Mouse (Mus musculus): Measurements from ENCODE around the gene Tstd1. TPM values are rescaled to one million over a fixed set of nuclear protein-coding genes. Genes with fewer than 3 reads are reported as not detected.
A peak's percentile ranks its signal among the peaks of the same experiment; 100 is the strongest.

Gene Tstd1
- total RNA-seq (2021): 1 to 10 TPM; 4.1 to 5.9 TPM

- DNase-seq: no peak
Observed at GRCm38 (mm10) chr1:171418660-171419059, at the start of gene Tstd1. Tstd1 (plus strand) TSS chr1:171418872.

GRCm38 (mm10) chr1:171369845-171370556 is 48.7 kb upstream of the Tstd1 start, which contains the start of gene Nectin4:
Nectin4 (plus strand) TSS chr1:171370099.
- DNase-seq: no peak

- DNase-seq: no peak
Observed at GRCm38 (mm10) chr1:171372880-171373279, 45.8 kb upstream of the Tstd1 start.

- no peak for DNase-seq
Observed at GRCm38 (mm10) chr1:171373946-171374345, 44.7 kb upstream of the Tstd1 start.

GRCm38 (mm10) chr1:171375646-171376097 is 43.0 kb upstream of the Tstd1 start:
- no peak for DNase-seq

- no peak for DNase-seq
Observed at GRCm38 (mm10) chr1:171378298-171378697, 40.4 kb upstream of the Tstd1 start.

GRCm38 (mm10) chr1:171379935-171380599 is 38.6 kb upstream of the Tstd1 start:
- peak; percentile 73 to 77 for DNase-seq

- no peak for DNase-seq
Observed at GRCm38 (mm10) chr1:171382096-171382620, 36.5 kb upstream of the Tstd1 start.

- DNase-seq: no peak
Observed at GRCm38 (mm10) chr1:171384361-171384760, 34.3 kb upstream of the Tstd1 start.

GRCm38 (mm10) chr1:171385171-171385570 is 33.5 kb upstream of the Tstd1 start:
- DNase-seq: no peak

GRCm38 (mm10) chr1:171387099-171387498 is 31.6 kb upstream of the Tstd1 start:
- DNase-seq: no peak

- no peak for DNase-seq
Observed at GRCm38 (mm10) chr1:171388376-171389102, 30.1 kb upstream of the Tstd1 start, which contains the start of gene Arhgap30. Arhgap30 (plus strand) TSS chr1:171388954.

GRCm38 (mm10) chr1:171390101-171390500 is 28.6 kb upstream of the Tstd1 start:
- no peak for DNase-seq

- DNase-seq: no peak
Observed at GRCm38 (mm10) chr1:171401821-171402220, 16.9 kb upstream of the Tstd1 start.

GRCm38 (mm10) chr1:171402991-171403390 is 15.7 kb upstream of the Tstd1 start:
- DNase-seq: no peak

GRCm38 (mm10) chr1:171407263-171407662 is 11.4 kb upstream of the Tstd1 start:
- DNase-seq: no peak

- DNase-seq: no peak
Observed at GRCm38 (mm10) chr1:171410231-171410630, 8.4 kb upstream of the Tstd1 start.

GRCm38 (mm10) chr1:171410947-171411484 is 7.7 kb upstream of the Tstd1 start, which contains the start of gene Usf1:
Usf1 (plus strand) TSS chr1:171411313.
- DNase-seq: peak; percentile 95

GRCm38 (mm10) chr1:171411492-171411941 is 7.2 kb upstream of the Tstd1 start:
- no peak for DNase-seq

GRCm38 (mm10) chr1:171412001-171412441 is 6.7 kb upstream of the Tstd1 start:
- peak; percentile 16 for DNase-seq

- peak in 1 of 2 experiments; percentile 25 for DNase-seq
Observed at GRCm38 (mm10) chr1:171412446-171412845, 6.2 kb upstream of the Tstd1 start.

- no peak for DNase-seq
Observed at GRCm38 (mm10) chr1:171413608-171414007, 5.1 kb upstream of the Tstd1 start.
